ENCODE assay signal across 19 mouse cellular contexts in the genomic region with DNA sequence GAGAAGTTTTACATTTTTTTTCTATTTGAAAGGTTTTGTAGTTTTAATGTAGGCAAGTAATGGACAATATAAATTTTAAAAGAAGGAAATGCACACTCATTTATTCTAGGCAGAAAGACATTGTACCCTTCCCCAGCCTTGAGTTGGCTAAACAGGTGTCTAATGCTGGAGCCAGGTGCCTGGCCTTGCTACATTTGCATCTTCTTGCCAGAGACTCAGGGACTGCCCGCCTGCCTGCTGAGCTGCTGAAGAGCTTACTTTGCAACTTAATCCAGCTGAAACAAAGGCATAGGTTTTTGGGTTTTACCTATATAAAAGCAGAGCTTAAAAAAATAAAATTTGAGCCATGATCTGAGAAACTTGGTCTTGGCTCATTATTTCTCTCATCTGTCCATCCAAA.
"Had no signal": no experiment of that assay in that cellular context is flagged by ENCODE, and none has a peak within 500 bp of the region (broad histone marks: within the 10 kb centered on the region; RNA-seq: fewer than 3 reads in every experiment).

No protein-coding gene starts in this region.

- H3K9ac ChIP-seq: lung, embryonic 14.5 days; neural tube, embryonic 13.5 days; neural tube, embryonic 15.5 days had no signal

- H3K9me3 ChIP-seq: megakaryocyte, embryonic 14.5 days; neural tube, embryonic 13.5 days; neural tube, embryonic 15.5 days had no signal

- H3K36me3 ChIP-seq: neural tube, embryonic 13.5 days; neural tube, embryonic 15.5 days had no signal

- DNase-seq: lung, adult 18-20 months; lung, embryonic 14.5 days; lung, postnatal 14 days; lung, postnatal 36 days; midbrain, embryonic 14.5 days; retina, postnatal 1 day; right cerebral cortex, adult 18-20 months; right cerebral cortex, postnatal 25 days; right cerebral cortex, postnatal 4 days; spleen, adult 18-20 months; thymus, adult 18-20 months; thymus, postnatal 14 days; thymus, postnatal 36 days had no signal

- H3K4me3 ChIP-seq: megakaryocyte, embryonic 14.5 days; myocyte; neural tube, embryonic 13.5 days; neural tube, embryonic 15.5 days had no signal

- H3K27me3 ChIP-seq: megakaryocyte, embryonic 14.5 days; neural tube, embryonic 13.5 days; neural tube, embryonic 15.5 days had no signal

- H3K4me2 ChIP-seq: lung, embryonic 14.5 days; midbrain, embryonic 11.5 days; neural tube, embryonic 13.5 days; neural tube, embryonic 15.5 days had no signal

- H3K27ac ChIP-seq: macrophage; neural tube, embryonic 13.5 days; neural tube, embryonic 15.5 days had no signal

- H3K4me1 ChIP-seq: megakaryocyte, embryonic 14.5 days; neural tube, embryonic 13.5 days; neural tube, embryonic 15.5 days had no signal
